Mouse (Mus musculus) kidney, adult 10 weeks (tissue): Measurements from ENCODE around the gene Aig1. TPM values are rescaled to one million over a fixed set of nuclear protein-coding genes. Genes with fewer than 3 reads are reported as not detected.

ENCODE experiments used
- polyA plus RNA-seq: library from polyadenylated mRNA; stranded (reverse); fragments of 350-450 nt; fragmentation: Illumina TruSeq; extraction: RNeasy Lipid Tissue Mini Kit (QIAGEN cat#74804); gene quantifications from one replicate; pipeline ENCODE4 v1.2.3, GENCODE M21; 2014; ENCODE audit warnings: low read depth, low replicate concordance

The Aig1 gene
- polyA plus RNA-seq: 104 TPM

GRCm38 (mm10) chr10:13868371-13869321 lies at the start of gene Aig1:
Gene Aig1 (minus strand): TSS chr10:13868980.

Other genes starting within 250 kb of the Aig1 start
- gene Hivep2, start 97.1 kb upstream of the Aig1 start, polyA plus RNA-seq: 5.3 TPM